Mouse (Mus musculus) cerebellum, adult 11 months (tissue): ENCODE measurements at regions not wholly inside any gene's neighbourhood (a gene's known extent, or its start where the extent isn't known, plus 50 kb on each side); places are given as distances from the start of the nearest gene placed in this dataset.

Source experiments
- DNase-seq: peaks from one replicate; pipeline ENCODE4 v3.0.0; 2022

GRCm38 (mm10) chr3:120733332-120733731 lies 438.2 kb downstream of the Rwdd3 start:
- no peak for DNase-seq

DNA sequence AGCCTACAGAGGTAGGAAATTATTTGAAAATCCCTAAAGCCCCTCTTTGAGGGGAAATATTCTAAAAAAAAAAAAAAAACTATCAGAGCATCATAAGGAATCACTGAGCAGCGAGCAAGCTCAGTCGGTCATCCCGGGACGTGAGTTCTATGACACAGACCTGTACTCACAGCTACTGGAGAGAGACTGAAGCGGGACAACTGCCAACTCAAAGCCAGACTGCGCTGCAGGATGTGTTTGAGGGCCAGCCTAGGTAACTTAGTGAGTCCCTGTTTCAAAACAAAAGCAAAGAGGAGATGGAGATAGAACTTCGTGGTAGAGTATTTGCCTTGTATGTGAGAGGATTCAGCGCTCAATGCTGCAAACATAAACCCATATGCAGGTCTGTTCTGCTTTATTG lies 439.1 kb downstream of the Rwdd3 start:
- peak; percentile 55 for DNase-seq

DNA sequence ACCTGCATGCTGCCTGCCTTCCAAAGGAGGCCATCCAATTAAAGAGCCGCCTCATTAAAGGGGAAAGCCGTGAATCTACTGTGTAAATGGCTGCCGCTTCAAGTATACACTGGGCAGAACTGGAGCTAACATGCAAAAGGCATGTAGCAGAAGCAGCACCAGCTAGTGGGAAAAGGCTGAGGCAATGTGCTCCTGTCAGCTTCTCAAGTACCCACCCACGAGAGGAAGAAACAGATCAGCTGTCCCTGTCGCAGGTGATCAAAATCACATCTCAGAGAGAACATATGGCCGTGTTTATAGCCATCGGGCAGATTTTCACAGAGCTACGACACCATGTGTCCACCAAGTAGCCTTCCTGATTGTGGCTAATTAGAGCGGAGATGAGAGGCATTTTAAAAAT lies 440.2 kb downstream of the Rwdd3 start:
- DNase-seq = peak; percentile 58

DNA sequence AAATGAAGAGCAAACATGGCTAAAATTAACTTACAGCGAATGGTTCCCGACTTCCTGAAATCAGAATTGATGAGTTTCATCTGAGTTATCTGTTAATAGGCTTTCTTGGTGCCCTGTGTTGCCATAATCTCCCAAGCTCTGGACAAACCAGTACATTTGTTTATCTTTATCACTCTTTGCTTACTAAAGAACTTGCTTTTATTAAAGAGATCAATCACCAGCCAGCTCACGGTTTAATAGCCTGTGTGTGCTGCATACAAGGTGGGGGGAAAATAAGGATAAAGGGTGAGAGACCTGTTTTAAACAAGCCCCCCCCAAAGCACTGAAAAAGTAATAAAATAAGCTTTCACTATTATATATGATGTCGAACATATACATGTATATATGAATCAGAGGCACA lies 441.3 kb downstream of the Rwdd3 start:
- no peak for DNase-seq

- DNase-seq = no peak
Measured at GRCm38 (mm10) chr3:120729671-120730070, 441.8 kb downstream of the Rwdd3 start.

DNA sequence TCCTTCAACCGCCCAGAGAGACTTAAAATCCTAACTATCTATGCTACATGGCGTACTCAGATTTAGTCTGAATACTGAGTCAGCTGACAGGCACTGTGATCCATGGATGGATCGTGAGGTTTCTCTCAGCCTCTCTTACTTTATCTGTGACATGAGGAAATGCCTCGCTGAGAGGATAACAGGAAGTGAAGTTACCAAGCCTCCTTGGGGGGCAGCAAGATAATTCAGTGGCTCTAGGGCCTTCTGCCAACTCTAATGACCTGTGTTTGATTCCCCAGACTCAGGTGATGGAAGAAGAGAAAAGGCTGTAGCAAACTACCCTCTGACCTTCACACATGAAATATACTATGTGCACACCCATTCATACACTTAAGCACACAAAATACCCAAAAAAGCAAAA lies 486.3 kb downstream of the Rwdd3 start:
- no peak for DNase-seq

GRCm38 (mm10) chr3:120675906-120676305 lies 495.6 kb downstream of the Rwdd3 start:
- DNase-seq = no peak

DNA sequence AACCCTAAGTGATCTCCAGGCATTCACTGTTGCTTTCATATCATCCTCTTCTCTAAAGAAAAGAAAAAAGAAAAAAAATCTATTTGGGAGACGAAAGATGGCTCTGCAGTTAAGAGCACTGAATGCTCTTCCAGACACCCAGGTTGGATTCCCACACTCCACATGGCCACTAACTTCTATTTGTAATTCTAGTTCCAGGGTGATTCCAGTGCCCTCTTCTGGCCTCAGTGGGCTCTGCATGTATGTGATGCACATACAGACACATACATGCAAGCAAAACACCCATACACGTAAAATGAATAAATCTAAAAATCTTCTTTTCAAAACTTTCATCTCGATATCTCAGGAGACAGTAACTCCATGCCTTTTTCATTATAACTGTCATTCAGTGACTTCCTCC lies 502.8 kb downstream of the Rwdd3 start:
- no peak for DNase-seq

- no peak for DNase-seq
Measured at GRCm38 (mm10) chr3:120662521-120662920, 509.0 kb downstream of the Rwdd3 start.

DNA sequence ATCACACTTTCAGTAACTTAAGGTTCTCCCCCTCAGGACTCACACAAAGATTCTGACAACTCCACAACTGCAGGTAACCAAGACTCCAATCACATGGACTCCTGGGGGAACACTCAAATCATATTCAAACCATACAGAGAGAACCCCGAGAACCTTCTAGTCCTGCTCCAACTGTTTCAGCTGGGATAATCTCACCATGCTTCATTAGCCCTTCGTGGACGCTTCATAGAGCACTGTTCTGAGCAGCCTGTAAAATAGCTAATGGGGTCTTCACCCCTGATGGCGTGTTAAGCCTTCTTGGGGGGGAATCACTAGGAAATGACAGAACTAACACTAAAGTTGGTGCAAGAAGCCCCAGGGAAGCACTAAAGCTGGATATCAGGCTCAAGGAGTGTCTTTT lies 510.7 kb downstream of the Rwdd3 start:
- DNase-seq = no peak

- no peak for DNase-seq
Measured at GRCm38 (mm10) chr3:120649047-120649868, 522.2 kb downstream of the Rwdd3 start.

DNA sequence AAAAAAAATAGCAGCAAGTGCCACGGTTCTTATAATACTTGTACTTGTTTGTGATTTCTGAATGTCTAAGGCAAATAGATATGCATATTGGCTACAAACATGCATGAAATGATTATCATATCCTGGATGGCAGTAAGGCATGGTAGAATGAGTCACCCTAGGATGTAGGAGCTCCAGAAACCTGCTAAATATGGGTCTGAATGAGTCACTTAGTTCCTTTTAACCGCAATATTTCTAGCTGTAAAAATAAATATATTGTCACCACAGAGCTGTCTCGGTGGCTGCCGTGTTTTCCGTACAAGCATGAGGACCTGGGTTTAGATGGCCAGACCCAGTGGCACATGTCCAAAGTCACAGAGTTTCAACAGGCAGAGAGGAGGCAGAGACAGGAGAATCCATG lies 523.1 kb downstream of the Rwdd3 start:
- DNase-seq = no peak

DNA sequence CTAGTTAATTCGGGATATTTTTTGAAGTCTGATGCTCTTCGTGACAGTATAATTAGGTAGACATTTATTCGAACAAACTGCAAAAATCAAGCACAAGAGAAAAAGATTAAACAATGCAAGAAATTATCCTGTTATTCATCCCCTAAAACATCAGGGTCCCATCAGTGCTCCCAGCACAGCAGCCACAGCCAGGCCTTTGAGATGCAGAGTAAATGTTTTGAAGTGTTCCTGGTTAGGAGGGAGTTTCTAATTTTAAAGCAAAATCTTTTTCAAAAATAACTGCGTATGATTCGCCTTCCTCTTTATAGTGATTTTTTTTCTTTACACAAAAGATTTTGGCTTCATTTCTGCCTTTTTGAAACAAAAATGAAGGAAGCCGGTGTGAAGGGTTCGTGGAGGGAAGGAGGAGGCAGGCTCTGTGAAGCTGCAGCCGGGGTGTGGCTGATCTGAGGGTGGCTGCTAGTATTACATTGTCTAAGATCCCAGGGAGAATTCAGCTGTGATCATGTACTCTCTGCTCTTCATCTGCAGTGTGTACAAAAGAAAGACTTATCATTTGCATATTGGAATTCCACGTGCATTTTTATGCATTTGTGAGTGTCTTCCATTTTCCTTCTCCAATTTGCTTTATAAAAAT lies 534.7 kb downstream of the Rwdd3 start:
- DNase-seq = no peak

DNA sequence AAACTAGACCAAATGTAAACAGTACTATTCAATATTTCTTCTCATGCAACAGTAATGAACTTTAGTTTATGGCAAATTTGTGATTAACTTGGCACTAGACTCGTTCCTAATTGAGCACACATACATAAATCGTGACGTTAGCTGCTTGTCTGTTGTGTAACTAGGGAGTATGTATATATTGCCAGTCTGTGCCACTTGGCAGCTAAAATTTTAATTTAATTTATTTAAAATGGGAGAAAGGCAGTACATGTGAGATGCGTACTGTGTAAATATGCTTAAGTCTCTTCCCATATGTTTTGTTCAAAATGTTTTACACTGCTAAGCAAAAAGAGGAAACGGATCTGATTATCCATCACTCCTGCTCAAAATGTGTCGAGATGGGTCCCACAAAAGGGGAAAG lies 553.1 kb downstream of the Rwdd3 start:
- no peak for DNase-seq

DNA sequence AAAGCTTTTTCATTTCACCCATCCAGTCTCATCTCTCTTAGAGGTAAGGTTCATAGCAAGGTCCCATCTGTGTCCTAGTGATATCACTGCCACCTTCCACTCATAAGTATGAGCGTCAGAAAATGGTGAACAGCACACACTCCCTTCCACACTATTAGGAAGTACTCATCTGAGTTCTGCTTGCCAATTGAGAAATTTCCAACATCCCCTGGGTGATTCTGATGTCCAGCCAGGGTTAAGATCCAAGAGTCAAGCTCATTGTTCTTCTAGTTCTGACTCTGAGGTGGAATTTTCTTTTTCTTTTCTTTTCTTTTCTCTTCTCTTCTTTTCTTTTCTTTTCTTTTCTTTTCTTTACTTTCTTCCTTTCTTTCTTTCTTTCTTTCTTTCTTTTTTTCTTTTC lies 577.3 kb downstream of the Rwdd3 start:
- DNase-seq = no peak

DNA sequence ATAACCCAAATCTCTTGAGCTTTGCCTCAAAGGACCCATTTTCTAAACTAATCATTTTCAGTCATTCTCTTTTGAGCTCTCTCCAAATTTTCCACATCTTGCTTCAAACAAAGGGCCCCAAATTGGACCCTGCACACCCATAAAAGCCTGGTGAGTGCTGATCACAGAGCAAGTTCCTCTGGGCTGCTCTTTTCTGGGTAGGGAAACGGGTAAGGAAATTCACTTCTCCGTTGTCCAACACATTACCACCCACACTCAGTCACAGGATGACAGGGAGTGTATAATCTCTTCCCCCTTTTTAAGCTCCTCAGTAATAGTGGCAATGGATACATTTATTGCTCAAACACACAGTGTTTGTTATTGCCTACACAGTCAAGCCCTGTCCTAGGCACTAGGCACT lies 580.3 kb downstream of the Rwdd3 start:
- DNase-seq = no peak

GRCm38 (mm10) chr3:120570806-120571425 lies 600.6 kb downstream of the Rwdd3 start:
- DNase-seq = no peak

GRCm38 (mm10) chr3:120541556-120542476 lies 629.7 kb downstream of the Rwdd3 start:
- DNase-seq = no peak

DNA sequence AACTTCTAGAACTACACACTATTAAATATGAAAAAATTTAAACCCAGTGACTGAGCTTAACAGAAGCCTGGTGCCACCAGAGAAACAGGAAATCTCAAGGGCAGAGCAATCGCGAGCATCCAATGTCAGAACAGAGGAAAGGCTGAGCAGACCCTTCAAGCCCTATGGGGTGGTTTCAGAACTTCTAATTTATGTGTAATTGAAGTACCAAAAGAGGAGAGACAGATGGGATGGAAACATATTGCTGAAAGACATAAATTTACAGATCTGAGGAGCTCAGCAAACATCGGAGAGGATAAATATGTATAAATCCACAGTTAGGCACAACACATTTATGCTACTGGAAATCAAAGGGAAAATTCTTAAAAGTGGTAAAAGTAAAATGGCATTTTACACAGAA lies 637.6 kb downstream of the Rwdd3 start:
- no peak for DNase-seq

- DNase-seq = no peak
Measured at GRCm38 (mm10) chr3:120531880-120532580, 639.5 kb downstream of the Rwdd3 start.

DNA sequence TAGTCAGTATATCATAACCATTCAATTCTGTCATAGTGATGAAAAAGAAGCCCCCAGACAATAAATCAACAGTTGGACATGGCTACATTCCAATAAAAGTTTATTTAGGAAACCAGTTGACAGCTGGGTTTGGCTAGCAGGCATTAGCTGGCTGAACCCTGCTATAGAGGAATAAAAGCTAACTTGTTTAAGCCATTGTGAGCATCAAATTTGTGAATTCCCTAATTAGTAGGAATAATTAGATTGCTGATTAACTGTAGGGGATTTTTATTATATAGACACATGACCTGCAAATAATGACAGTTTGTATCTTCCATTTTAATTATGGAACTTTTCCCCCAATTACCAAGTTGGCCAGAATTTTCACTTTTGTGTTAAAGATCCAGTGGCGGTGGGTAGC lies 659.8 kb downstream of the Rwdd3 start:
- DNase-seq = no peak

GRCm38 (mm10) chr3:120498937-120499336 lies 672.6 kb downstream of the Rwdd3 start:
- no peak for DNase-seq
